Mouse (Mus musculus) intestine, embryonic 16.5 days (tissue): ENCODE measurements at regions not wholly inside any gene's neighbourhood (a gene's known extent, or its start where the extent isn't known, plus 50 kb on each side); places are given as distances from the start of the nearest gene placed in this dataset.

ENCODE experiments used
- ATAC-seq: fragments of 200-750 bp; cut with Nextera tagmentation; 2 replicates; pipeline ENCODE4 v1.8.0; 2017; ENCODE audit warnings: moderate TSS enrichment, moderate library complexity
- H3K27ac ChIP-seq: fragments of 300-500 bp; sonication (generic); 2 replicates; pipeline ENCODE4 v1.5.1; 2014; ENCODE audit warnings: mild to moderate bottlenecking, low read length
- H3K27me3 ChIP-seq: fragments of 300-500 bp; sonication (generic); replicated peaks from 2 replicates; pipeline ENCODE4 v1.6.1; 2014; ENCODE audit warnings: low read length, control low read depth, mixed read lengths; ENCODE audit not compliant: control insufficient read depth, insufficient read depth
- H3K36me3 ChIP-seq: fragments of 300-500 bp; sonication (generic); 2 replicates; pipeline ENCODE4 v1.6.1; 2014; ENCODE audit warnings: low read length, control low read depth; ENCODE audit not compliant: control insufficient read depth, insufficient read depth
- H3K4me1 ChIP-seq: fragments of 300-500 bp; sonication (generic); 2 replicates; pipeline ENCODE4 v1.6.1; 2014; ENCODE audit warnings: low read length, control low read depth, mixed read lengths; ENCODE audit not compliant: control insufficient read depth, insufficient read depth
- H3K4me2 ChIP-seq: fragments of 300-500 bp; sonication (generic); 2 replicates; pipeline ENCODE4 v1.6.1; 2014; ENCODE audit warnings: low read depth, low read length, control low read depth
- H3K4me3 ChIP-seq: fragments of 300-500 bp; sonication (generic); 2 replicates; pipeline ENCODE4 v1.5.1; 2014; ENCODE audit warnings: mild to moderate bottlenecking, low read length
- H3K9ac ChIP-seq: fragments of 300-500 bp; sonication (generic); 2 replicates; pipeline ENCODE4 v1.6.1; 2014; ENCODE audit warnings: low read depth, low read length
- H3K9me3 ChIP-seq: fragments of 300-500 bp; sonication (generic); 2 replicates; pipeline ENCODE4 v1.6.1; 2016; ENCODE audit warnings: low read length, control low read depth; ENCODE audit not compliant: control insufficient read depth
- WGBS: fragments of 180-500 bp; shearing (Covaris S2); extraction: QIAGEN DNeasy Blood & Tissue Kit; methylation state at CpG from one replicate; pipeline ENCODE4 v1.1.7; 2014; 5-methylcytosine and 5-hydroxymethylcytosine counted together

GRCm38 (mm10) chr4:81565422-81566395 lies 123.1 kb upstream of the Mpdz start:
- H3K4me1 ChIP-seq = peaks cover 3% of the 10 kb centered on the region; the same call in 1 of the 2 replicates
- ATAC-seq = no peak
- WGBS = 81% methylated on average over 21 of the region's 21 CpGs

GRCm38 (mm10) chr4:81564446-81564845 lies 121.8 kb upstream of the Mpdz start:
- Histone ChIP-seq H3K9me3 (no peaks in the 10 kb centered on the region), H3K36me3 (no peaks in the 10 kb centered on the region), H3K4me1 (peaks cover 3% of the 10 kb centered on the region; the same call in 1 of the 2 replicates), H3K4me2 (no peak overlapping the region), H3K4me3 (no peak overlapping the region), H3K9ac (no peak overlapping the region), H3K27me3 (no peaks in the 10 kb centered on the region), H3K27ac (no peak overlapping the region)
- WGBS = 5% methylated on average over 6 of the region's 6 CpGs
- ATAC-seq = no peak

More at GRCm38 (mm10) chr4:81565422-81566395, 123.1 kb upstream of the Mpdz start:
- no peaks in the 10 kb centered on the region for H3K27me3 ChIP-seq
- no peak overlapping the region for H3K4me3 ChIP-seq
- no peak overlapping the region for H3K4me2 ChIP-seq
- H3K9me3 ChIP-seq = no peaks in the 10 kb centered on the region
- no peak overlapping the region for H3K27ac ChIP-seq
- no peaks in the 10 kb centered on the region for H3K36me3 ChIP-seq
- H3K9ac ChIP-seq = no peak overlapping the region

GRCm38 (mm10) chr4:81563574-81563973 lies 121.0 kb upstream of the Mpdz start:
- no peak overlapping the region for H3K4me2 ChIP-seq
- no peak overlapping the region for H3K9ac ChIP-seq
- H3K36me3 ChIP-seq = no peaks in the 10 kb centered on the region
- no peak overlapping the region for H3K27ac ChIP-seq
- no peak for ATAC-seq
- H3K9me3 ChIP-seq = no peaks in the 10 kb centered on the region
- no peak overlapping the region for H3K4me3 ChIP-seq
- H3K4me1 ChIP-seq = peaks cover 3% of the 10 kb centered on the region; the same call in 1 of the 2 replicates
- WGBS = 42% methylated on average over 10 of the region's 10 CpGs
- H3K27me3 ChIP-seq = no peaks in the 10 kb centered on the region

DNA sequence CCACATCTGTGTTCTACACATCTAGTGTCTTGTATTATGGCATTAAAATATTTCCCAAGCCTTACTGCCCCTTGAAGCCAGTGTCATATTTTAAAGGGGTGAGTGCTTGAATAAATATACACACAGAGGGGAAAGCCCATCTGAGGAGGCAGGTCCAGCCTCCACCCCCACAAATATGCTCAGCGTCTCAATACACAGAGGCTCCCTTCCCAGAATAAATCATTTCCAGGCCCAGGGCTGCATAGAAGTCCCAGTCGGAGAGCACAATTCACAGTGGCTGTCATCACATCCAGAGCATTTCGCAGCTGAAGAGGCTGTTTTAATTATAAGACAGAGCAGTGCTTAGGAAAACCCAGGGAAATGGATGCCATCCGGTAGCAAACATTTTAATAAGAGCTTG lies 118.8 kb upstream of the Mpdz start:
- H3K4me2 ChIP-seq = no peak overlapping the region
- H3K9me3 ChIP-seq = no peaks in the 10 kb centered on the region
- no peak overlapping the region for H3K27ac ChIP-seq
- H3K4me3 ChIP-seq = no peak overlapping the region
- H3K27me3 ChIP-seq = no peaks in the 10 kb centered on the region
- peaks cover 1% of the 10 kb centered on the region; the same call in 1 of the 2 replicates for H3K4me1 ChIP-seq
- no peak overlapping the region for H3K9ac ChIP-seq
- H3K36me3 ChIP-seq = no peaks in the 10 kb centered on the region
- ATAC-seq = no peak
- 51% methylated on average over 4 of the region's 4 CpGs for WGBS

- no peak overlapping the region for H3K27ac ChIP-seq
- no peaks in the 10 kb centered on the region for H3K36me3 ChIP-seq
- 70% methylated on average over 4 of the region's 4 CpGs for WGBS
- H3K9ac ChIP-seq = no peak overlapping the region
- no peak overlapping the region for H3K4me2 ChIP-seq
- no peaks in the 10 kb centered on the region for H3K4me1 ChIP-seq
- no peak overlapping the region for H3K4me3 ChIP-seq
- ATAC-seq = no peak
- H3K9me3 ChIP-seq = no peaks in the 10 kb centered on the region
- no peaks in the 10 kb centered on the region for H3K27me3 ChIP-seq
These were observed 108.2 kb upstream of the Mpdz start for GRCm38 (mm10) chr4:81550816-81551215.

GRCm38 (mm10) chr4:81550256-81550655 lies 107.6 kb upstream of the Mpdz start:
- Histone ChIP-seq H3K9ac (no peak overlapping the region), H3K4me1 (no peaks in the 10 kb centered on the region), H3K27me3 (no peaks in the 10 kb centered on the region), H3K9me3 (no peaks in the 10 kb centered on the region), H3K36me3 (no peaks in the 10 kb centered on the region), H3K4me2 (no peak overlapping the region), H3K4me3 (no peak overlapping the region), H3K27ac (no peak overlapping the region)
- ATAC-seq = no peak
- WGBS = 86% methylated on average over 4 of the region's 4 CpGs

DNA sequence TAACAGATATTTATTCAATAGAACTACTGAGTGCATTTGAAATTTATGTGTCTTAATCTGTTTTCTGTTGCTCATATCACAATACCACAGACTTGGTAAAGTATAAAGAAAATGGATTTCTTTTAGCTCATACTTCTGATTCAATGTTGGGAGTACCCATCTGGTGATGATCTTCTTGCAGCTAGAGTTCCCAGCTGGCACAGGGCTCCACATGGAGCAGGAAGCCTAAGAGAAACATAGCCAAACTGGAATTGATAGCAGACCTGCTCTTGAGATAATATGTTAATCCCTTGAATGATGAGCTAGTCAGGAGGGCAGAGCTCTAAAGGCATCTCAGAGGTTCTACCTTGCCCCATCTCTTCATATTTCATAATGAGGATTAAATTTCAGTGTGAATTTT lies 97.9 kb upstream of the Mpdz start:
- H3K36me3 ChIP-seq = no peaks in the 10 kb centered on the region
- no peak overlapping the region for H3K27ac ChIP-seq
- H3K4me3 ChIP-seq = no peak overlapping the region
- no peaks in the 10 kb centered on the region for H3K9me3 ChIP-seq
- H3K4me2 ChIP-seq = no peak overlapping the region
- no peak for ATAC-seq
- no peaks in the 10 kb centered on the region for H3K27me3 ChIP-seq
- H3K9ac ChIP-seq = no peak overlapping the region
- H3K4me1 ChIP-seq = no peaks in the 10 kb centered on the region

DNA sequence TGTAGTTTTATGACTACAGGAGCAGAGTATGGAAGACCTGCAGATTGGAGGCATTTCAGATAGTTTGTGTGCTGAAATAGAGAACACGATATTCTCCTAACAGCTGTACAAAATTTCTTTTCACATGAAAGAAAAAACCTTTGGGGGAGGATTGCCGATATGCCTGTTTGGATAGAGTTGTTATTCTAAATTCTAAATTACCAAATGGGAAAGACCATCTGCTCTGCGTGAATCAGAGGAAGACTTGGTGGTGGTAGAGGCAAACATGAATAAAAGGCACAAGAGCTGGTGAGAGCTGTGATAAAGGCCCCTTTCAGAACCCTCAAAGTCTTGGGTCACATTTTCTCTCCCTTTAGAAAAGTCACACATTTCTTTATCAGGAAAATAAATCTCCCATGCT lies 96.9 kb upstream of the Mpdz start:
- no peak overlapping the region for H3K4me3 ChIP-seq
- H3K4me2 ChIP-seq = no peak overlapping the region
- no peaks in the 10 kb centered on the region for H3K4me1 ChIP-seq
- no peak for ATAC-seq
- no peak overlapping the region for H3K9ac ChIP-seq
- no peaks in the 10 kb centered on the region for H3K36me3 ChIP-seq
- H3K27me3 ChIP-seq = no peaks in the 10 kb centered on the region
- 68% methylated on average over 3 of the region's 3 CpGs for WGBS
- no peak overlapping the region for H3K27ac ChIP-seq
- no peaks in the 10 kb centered on the region for H3K9me3 ChIP-seq

DNA sequence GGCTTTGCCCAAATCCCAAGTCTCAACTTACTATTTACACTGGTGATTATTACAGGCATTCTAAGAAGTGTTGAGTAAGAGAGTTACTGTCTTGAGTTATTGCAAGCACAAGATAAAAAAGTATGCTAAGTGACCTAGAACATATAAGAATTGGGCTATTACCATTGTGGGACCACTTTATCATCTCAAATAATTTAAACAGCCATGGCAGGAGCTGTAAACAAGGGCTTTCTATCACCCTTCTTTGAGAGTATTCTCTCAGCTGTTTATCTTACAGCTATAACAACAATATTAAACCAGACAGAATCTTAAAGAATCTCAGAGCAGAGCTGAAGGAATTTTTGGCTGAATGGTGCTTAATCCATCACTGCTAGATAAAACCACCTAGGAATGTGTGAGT lies 94.2 kb upstream of the Mpdz start:
- ATAC-seq = peak; percentile 50; the same call in 1 of the 2 replicates
- no peak overlapping the region for H3K27ac ChIP-seq
- no peaks in the 10 kb centered on the region for H3K9me3 ChIP-seq
- H3K4me1 ChIP-seq = no peaks in the 10 kb centered on the region
- no peaks in the 10 kb centered on the region for H3K27me3 ChIP-seq
- no peaks in the 10 kb centered on the region for H3K36me3 ChIP-seq
- H3K4me2 ChIP-seq = no peak overlapping the region
- H3K9ac ChIP-seq = no peak overlapping the region
- no peak overlapping the region for H3K4me3 ChIP-seq
